Mouse (Mus musculus) midbrain, embryonic 10.5 days (tissue): Measurements from ENCODE around the gene Zbtb8a. TPM values are rescaled to one million over a fixed set of nuclear protein-coding genes. Genes with fewer than 3 reads are reported as not detected.
"Not testable (repeated sequence)": the region's sequence is repeated elsewhere in the genome, so short reads cannot be mapped to it uniquely, and the experiment has no call there.

Experiments
- DNase-seq: peaks from one replicate; pipeline ENCODE4 v3.0.0-alpha.2; 2017; ENCODE audit warnings: low spot score
- H3K27ac ChIP-seq: fragments of 300-500 bp; sonication (generic); replicated peaks from 2 replicates; pipeline ENCODE4 v1.5.1; 2016; ENCODE audit warnings: mild to moderate bottlenecking
- H3K27me3 ChIP-seq: fragments of 300-500 bp; sonication (generic); 2 replicates; pipeline ENCODE4 v1.6.1; 2016; ENCODE audit warnings: low read depth, mild to moderate bottlenecking; ENCODE audit not compliant: poor library complexity, severe bottlenecking
- H3K36me3 ChIP-seq: fragments of 300-500 bp; sonication (generic); 2 replicates; pipeline ENCODE4 v1.6.1; 2016; ENCODE audit warnings: mild to moderate bottlenecking, moderate library complexity
- H3K4me1 ChIP-seq: fragments of 300-500 bp; sonication (generic); 2 replicates; pipeline ENCODE4 v1.6.1; 2016
- H3K4me3 ChIP-seq: fragments of 300-500 bp; sonication (generic); 2 replicates; pipeline ENCODE4 v1.5.1; 2016; ENCODE audit warnings: mild to moderate bottlenecking, moderate library complexity
- H3K9me3 ChIP-seq: fragments of 300-500 bp; sonication (generic); replicated peaks from 2 replicates; pipeline ENCODE4 v1.6.1; 2016; ENCODE audit warnings: mild to moderate bottlenecking
- WGBS: fragments of 180-500 bp; shearing (Covaris S2); methylation state at CpG from one replicate; pipeline ENCODE4 v1.1.7; 2016; 5-methylcytosine and 5-hydroxymethylcytosine counted together
- polyA plus RNA-seq: library from polyadenylated mRNA; unstranded; fragments of >200 nt; fragmentation: Nextera tagmentation; extraction: Ambion mirVana; gene quantifications from 2 replicates; pipeline ENCODE4 v1.2.1, GENCODE M21; 2016

The Zbtb8a gene
- polyA plus RNA-seq: 7.5 and 9.4 TPM in 2 replicates

- 2% methylated on average over 65 of the region's 65 CpGs for WGBS
- H3K9me3 ChIP-seq: no peaks in the 10 kb centered on the region
- peaks cover 29% of the 10 kb centered on the region for H3K4me1 ChIP-seq
- H3K27ac ChIP-seq: peak within 1 kb of the TSS; percentile 89
- H3K4me3 ChIP-seq: peak within 1 kb of the TSS; percentile 72
- peaks cover 60% of the 10 kb centered on the region for H3K27me3 ChIP-seq
- no peaks in the 10 kb centered on the region for H3K36me3 ChIP-seq
- peak; percentile 76 for DNase-seq
Observed at GRCm38 (mm10) chr4:129377601-129378390, at the start of gene Zbtb8a. Zbtb8a (minus strand) TSS chr4:129378116.

GRCm38 (mm10) chr4:129418321-129418720, 40.4 kb upstream of the Zbtb8a start:
- Histone ChIP-seq H3K9me3 (no peaks in the 10 kb centered on the region), H3K4me1 (no peaks in the 10 kb centered on the region), H3K27ac (no peak overlapping the region), H3K4me3 (no peak overlapping the region), H3K36me3 (no peaks in the 10 kb centered on the region), H3K27me3 (no peaks in the 10 kb centered on the region)
- no peak for DNase-seq
- WGBS: 77% methylated on average over 5 of the region's 5 CpGs

GRCm38 (mm10) chr4:129416478-129416877, 38.6 kb upstream of the Zbtb8a start:
- no peak overlapping the region for H3K4me3 ChIP-seq
- WGBS: 89% methylated on average over 5 of the region's 5 CpGs
- no peak overlapping the region for H3K27ac ChIP-seq
- H3K4me1 ChIP-seq: no peaks in the 10 kb centered on the region
- no peak for DNase-seq
- no peaks in the 10 kb centered on the region for H3K9me3 ChIP-seq
- H3K36me3 ChIP-seq: no peaks in the 10 kb centered on the region
- no peaks in the 10 kb centered on the region for H3K27me3 ChIP-seq

GRCm38 (mm10) chr4:129415892-129416291, 38.0 kb upstream of the Zbtb8a start:
- Histone ChIP-seq H3K36me3 (no peaks in the 10 kb centered on the region), H3K9me3 (no peaks in the 10 kb centered on the region), H3K4me3 (no peak overlapping the region), H3K27me3 (no peaks in the 10 kb centered on the region), H3K4me1 (no peaks in the 10 kb centered on the region), H3K27ac (no peak overlapping the region)
- WGBS: 94% methylated on average over 5 of the region's 5 CpGs
- no peak for DNase-seq

- no peak overlapping the region for H3K4me3 ChIP-seq
- peaks cover 9% of the 10 kb centered on the region for H3K4me1 ChIP-seq
- H3K36me3 ChIP-seq: no peaks in the 10 kb centered on the region
- peaks cover 10% of the 10 kb centered on the region; the same call in 1 of the 2 replicates for H3K27me3 ChIP-seq
- no peaks in the 10 kb centered on the region; the same call in 1 of the 2 replicates for H3K9me3 ChIP-seq
- no peak for DNase-seq
- H3K27ac ChIP-seq: no peak overlapping the region
Observed at GRCm38 (mm10) chr4:129410991-129411390, 33.1 kb upstream of the Zbtb8a start.

GRCm38 (mm10) chr4:129410532-129410931, 32.6 kb upstream of the Zbtb8a start:
- not testable (repeated sequence) for H3K27ac ChIP-seq
- WGBS: 91% methylated on average over 3 of the region's 3 CpGs

GRCm38 (mm10) chr4:129406447-129406846, 28.5 kb upstream of the Zbtb8a start:
- 5% methylated on average over 25 of the region's 25 CpGs for WGBS
- peak overlapping the region; percentile 78 for H3K27ac ChIP-seq

More at GRCm38 (mm10) chr4:129410532-129410931, 32.6 kb upstream of the Zbtb8a start:
- not testable (repeated sequence) for H3K9me3 ChIP-seq, H3K4me3 ChIP-seq, DNase-seq, H3K4me1 ChIP-seq, H3K27me3 ChIP-seq, H3K36me3 ChIP-seq

GRCm38 (mm10) chr4:129399813-129400212, 21.9 kb upstream of the Zbtb8a start:
- Histone ChIP-seq H3K27ac (no peak overlapping the region), H3K4me1 (peaks cover under 1% of the 10 kb centered on the region; the same call in 1 of the 2 replicates), H3K36me3 (no peaks in the 10 kb centered on the region), H3K4me3 (no peak overlapping the region), H3K9me3 (no peaks in the 10 kb centered on the region), H3K27me3 (no peaks in the 10 kb centered on the region)
- WGBS: 81% methylated on average over 4 of the region's 4 CpGs
- DNase-seq: no peak

More at GRCm38 (mm10) chr4:129406447-129406846, 28.5 kb upstream of the Zbtb8a start:
- Histone ChIP-seq H3K4me3 (peak overlapping the region; percentile 59), H3K9me3 (no peaks in the 10 kb centered on the region; the same call in 1 of the 2 replicates), H3K36me3 (no peaks in the 10 kb centered on the region), H3K27me3 (peaks cover 10% of the 10 kb centered on the region; the same call in 1 of the 2 replicates), H3K4me1 (peaks cover 9% of the 10 kb centered on the region)
- DNase-seq: peak; percentile 61

GRCm38 (mm10) chr4:129396960-129397359, 19.0 kb upstream of the Zbtb8a start:
- H3K4me3 ChIP-seq: no peak overlapping the region
- 86% methylated on average over 3 of the region's 3 CpGs for WGBS
- no peaks in the 10 kb centered on the region for H3K36me3 ChIP-seq
- H3K27ac ChIP-seq: no peak overlapping the region
- H3K9me3 ChIP-seq: no peaks in the 10 kb centered on the region
- peaks cover 9% of the 10 kb centered on the region for H3K4me1 ChIP-seq
- H3K27me3 ChIP-seq: no peaks in the 10 kb centered on the region
- DNase-seq: no peak

GRCm38 (mm10) chr4:129394089-129394870, 16.4 kb upstream of the Zbtb8a start:
- 43% methylated on average over 12 of the region's 12 CpGs for WGBS
- Histone ChIP-seq H3K4me1 (peaks cover 9% of the 10 kb centered on the region), H3K36me3 (no peaks in the 10 kb centered on the region), H3K27ac (0 out of 2 replicates have a peak overlapping the region, but pooled peaks have one; percentile 23), H3K9me3 (no peaks in the 10 kb centered on the region), H3K27me3 (no peaks in the 10 kb centered on the region), H3K4me3 (no peak overlapping the region)
- no peak for DNase-seq

- Histone ChIP-seq H3K27me3 (no peaks in the 10 kb centered on the region), H3K36me3 (no peaks in the 10 kb centered on the region), H3K27ac (no peak overlapping the region), H3K4me3 (no peak overlapping the region), H3K9me3 (no peaks in the 10 kb centered on the region), H3K4me1 (peaks cover 20% of the 10 kb centered on the region)
- DNase-seq: no peak
- 90% methylated on average over 7 of the region's 7 CpGs for WGBS
Observed at GRCm38 (mm10) chr4:129390936-129391557, 13.1 kb upstream of the Zbtb8a start.

- H3K4me3 ChIP-seq: no peak overlapping the region
- peaks cover 20% of the 10 kb centered on the region for H3K4me1 ChIP-seq
- no peak overlapping the region for H3K27ac ChIP-seq
- no peaks in the 10 kb centered on the region for H3K9me3 ChIP-seq
- no peaks in the 10 kb centered on the region for H3K36me3 ChIP-seq
- 91% methylated on average over 14 of the region's 14 CpGs for WGBS
- no peaks in the 10 kb centered on the region for H3K27me3 ChIP-seq
- DNase-seq: no peak
Observed at GRCm38 (mm10) chr4:129390216-129390743, 12.4 kb upstream of the Zbtb8a start.
